Mouse (Mus musculus) cortical plate, adult 2 months (tissue): ENCODE data around the gene Gemin7. TPM values are rescaled to one million over a fixed set of nuclear protein-coding genes. Genes with fewer than 3 reads are reported as not detected.

ENCODE experiments used
- H3K27ac ChIP-seq: fragments of 200-500 bp; 2 replicates; pipeline ENCODE4 v1.5.1; 2012; ENCODE audit warnings: low read length, control low read depth, inconsistent platforms; ENCODE audit not compliant: insufficient read depth
- H3K4me1 ChIP-seq: fragments of 200-500 bp; 2 replicates; pipeline ENCODE4 v1.6.1; 2011; ENCODE audit warnings: low read length; ENCODE audit not compliant: control insufficient read depth, insufficient read depth
- H3K4me3 ChIP-seq: fragments of 200-500 bp; 2 replicates; pipeline ENCODE4 v1.5.1; 2011; ENCODE audit warnings: mild to moderate bottlenecking, low read length, control low read depth; ENCODE audit not compliant: insufficient read depth
- CTCF ChIP-seq: fragments of 200-500 bp; IDR thresholded peaks from 2 replicates; pipeline ENCODE4 v1.5.1; 2011; ENCODE audit warnings: mild to moderate bottlenecking, control low read depth, low read length; ENCODE audit not compliant: insufficient read depth; ENCODE audit errors: extremely low read depth
- POLR2A ChIP-seq: fragments of 200-500 bp; IDR thresholded peaks from 2 replicates; pipeline ENCODE4 v1.6.1; 2011; ENCODE audit warnings: mild to moderate bottlenecking, low read length, control low read depth; ENCODE audit not compliant: insufficient read depth; ENCODE audit errors: extremely low read depth
- polyA plus RNA-seq: library from polyadenylated mRNA; depleted of rRNA; stranded (reverse); fragments of >200 nt; gene quantifications from 2 replicates; pipeline ENCODE4 v1.2.3, GENCODE M21; 2012; rRNA removed

Gemin7 gene
- polyA plus RNA-seq, 1 experiment: 54.2 TPM

DNA sequence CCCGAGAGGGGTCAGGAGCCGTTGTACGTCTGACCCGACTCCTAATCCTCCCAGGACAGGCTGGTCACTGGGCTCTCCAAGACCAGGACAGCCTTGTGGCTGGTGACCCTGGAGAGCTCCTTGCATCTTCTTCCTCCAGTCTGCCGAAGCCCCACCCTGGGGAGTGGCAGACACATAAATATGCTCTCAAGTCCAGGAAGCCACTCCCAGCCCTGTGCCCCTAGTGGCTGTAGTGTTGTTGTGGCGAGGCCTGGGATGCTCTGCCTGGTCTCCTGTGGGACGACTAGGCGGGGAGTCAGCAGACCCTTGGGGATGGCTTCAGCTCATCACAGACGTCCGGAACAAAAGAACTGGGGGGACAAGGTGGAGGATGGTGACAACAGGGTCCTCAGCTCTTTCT is 46.3 kb downstream of the Gemin7 start:
- TF ChIP-seq POLR2A: no peak
- no peak for TF ChIP-seq CTCF
- Histone ChIP-seq H3K27ac (no peak overlapping the region), H3K4me3 (no peak overlapping the region), H3K4me1 (no peaks in the 10 kb centered on the region)

GRCm38 (mm10) chr7:19525105-19525481 is 52.3 kb downstream of the Gemin7 start:
- Histone ChIP-seq H3K4me3 (no peak overlapping the region), H3K4me1 (no peaks in the 10 kb centered on the region), H3K27ac (no peak overlapping the region)
- no peak for TF ChIP-seq POLR2A
- no peak for TF ChIP-seq CTCF

DNA sequence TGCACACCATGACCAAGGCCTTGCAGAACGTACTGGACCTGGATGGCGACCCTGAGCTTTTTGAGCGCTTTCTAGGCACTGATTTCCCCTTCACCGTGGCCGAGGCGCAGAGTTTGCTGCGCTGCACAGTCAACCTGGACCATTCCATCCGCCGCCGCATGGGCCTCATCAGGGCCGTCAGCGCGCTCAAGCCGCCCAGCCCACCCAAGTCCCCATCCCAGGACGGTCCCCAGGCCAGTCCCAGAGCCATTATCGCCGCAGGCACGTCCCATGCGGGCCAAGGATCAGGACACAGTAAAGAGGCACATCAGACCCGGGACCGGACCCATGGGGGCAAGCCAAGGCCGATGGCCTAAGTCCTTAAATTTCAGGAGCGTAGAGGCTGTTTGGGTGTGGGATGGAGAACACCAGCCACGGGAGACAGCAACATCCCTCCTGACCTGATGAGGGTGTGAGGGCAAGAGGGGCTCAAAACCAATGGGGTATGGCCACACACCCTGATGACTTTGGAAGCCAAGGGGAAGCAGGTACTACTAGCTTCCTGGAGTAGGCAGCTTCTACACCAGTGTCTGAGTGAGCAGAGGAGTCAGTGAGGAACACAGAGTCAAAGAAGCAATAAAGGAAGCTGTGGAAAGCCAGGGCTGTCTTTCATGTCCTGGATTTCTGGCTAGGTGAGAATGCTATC is 52.8 kb downstream of the Gemin7 start:
- peak overlapping the region; percentile 22; the same call in 1 of the 2 replicates for H3K4me3 ChIP-seq
- no peak overlapping the region for H3K27ac ChIP-seq
- no peak for TF ChIP-seq POLR2A
- no peak for TF ChIP-seq CTCF
- H3K4me1 ChIP-seq: no peaks in the 10 kb centered on the region

GRCm38 (mm10) chr7:19523757-19524419 is 53.5 kb downstream of the Gemin7 start:
- Histone ChIP-seq H3K27ac (no peak overlapping the region), H3K4me1 (no peaks in the 10 kb centered on the region), H3K4me3 (peak overlapping the region; percentile 22; the same call in 1 of the 2 replicates)
- TF ChIP-seq CTCF (peak; percentile 34; the same call in 1 of the 2 replicates), POLR2A (no peak)

DNA sequence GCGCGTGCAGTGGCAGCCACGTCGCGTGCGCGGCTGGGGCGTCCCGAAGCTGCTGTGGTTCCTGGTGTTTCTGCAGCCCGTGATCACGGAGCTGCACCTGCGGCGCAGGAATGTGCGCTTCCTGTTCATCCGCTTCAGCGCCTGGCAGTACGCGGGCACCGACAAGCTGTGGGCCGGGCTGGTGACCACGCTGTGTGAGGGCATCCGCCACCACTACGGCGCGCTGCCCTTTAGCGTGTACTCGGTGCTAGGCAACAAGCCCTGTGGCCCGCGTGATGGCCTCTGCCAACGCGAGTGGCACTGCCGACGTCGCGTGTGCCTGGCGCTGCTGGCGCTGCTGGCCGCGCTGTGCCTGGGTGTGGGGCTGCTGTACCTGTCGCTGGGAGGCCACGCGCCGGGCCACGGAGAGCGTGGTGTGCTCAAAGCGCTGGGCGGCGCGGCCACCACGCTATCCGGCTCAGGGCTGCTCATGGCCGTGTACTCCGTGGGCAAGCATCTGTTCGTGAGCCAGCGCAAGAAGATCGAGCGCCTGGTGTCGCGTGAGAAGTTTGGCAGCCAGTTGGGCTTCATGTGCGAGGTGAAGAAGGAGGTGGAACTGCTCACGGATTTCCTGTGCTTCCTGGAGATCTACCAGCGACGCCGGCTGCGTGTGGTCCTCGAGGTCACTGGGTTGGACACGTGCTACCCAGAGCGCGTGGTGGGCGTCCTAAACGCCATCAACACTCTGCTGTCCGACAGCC is 54.2 kb downstream of the Gemin7 start:
- H3K4me3 ChIP-seq: peak overlapping the region; percentile 22
- no peak overlapping the region for H3K27ac ChIP-seq
- TF ChIP-seq CTCF (no peak), POLR2A (no peak)
- no peaks in the 10 kb centered on the region for H3K4me1 ChIP-seq

GRCm38 (mm10) chr7:19520032-19520431 is 57.4 kb downstream of the Gemin7 start:
- H3K4me3 ChIP-seq: no peak overlapping the region
- no peak overlapping the region for H3K27ac ChIP-seq
- H3K4me1 ChIP-seq: no peaks in the 10 kb centered on the region
- TF ChIP-seq CTCF (no peak), POLR2A (no peak)

DNA sequence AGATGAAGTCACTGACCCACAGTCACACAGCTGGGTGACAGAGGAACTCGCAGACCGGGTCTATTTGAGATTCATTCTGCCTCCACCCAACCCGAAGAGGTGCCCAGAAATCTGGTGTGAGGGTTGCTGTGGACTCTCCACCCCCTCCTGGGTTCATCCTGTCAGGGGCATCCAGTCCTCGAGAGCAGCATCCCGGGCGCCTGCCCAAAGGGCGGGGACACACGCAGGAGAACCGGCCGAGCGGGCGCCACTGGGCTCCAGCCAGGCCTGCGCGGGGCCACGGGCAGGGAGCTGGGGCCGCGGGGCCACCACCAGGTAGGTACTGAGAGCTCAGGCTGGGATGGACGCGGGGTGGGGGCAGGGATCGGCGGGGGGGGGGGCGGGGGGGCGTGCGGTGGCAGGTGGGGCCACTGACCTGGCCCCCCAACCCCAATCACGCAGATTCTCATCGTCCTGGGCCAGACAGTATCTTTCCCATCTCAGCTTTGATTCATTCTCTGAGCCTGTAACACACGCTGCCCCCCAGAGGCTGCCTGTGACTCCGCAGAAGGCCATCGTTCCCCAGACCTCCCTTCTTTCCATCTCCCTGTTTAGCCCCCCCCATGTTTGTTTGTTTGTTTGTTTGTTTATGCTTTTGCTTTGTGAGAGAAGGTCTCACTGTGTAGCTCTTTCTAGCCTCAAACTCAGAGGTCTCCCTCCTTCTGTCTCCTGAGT is 59.6 kb downstream of the Gemin7 start, which contains the start of gene Nkpd1:
TSS of gene Nkpd1 (plus strand) at position 187 of the 714 bp plus-strand sequence.
- no peak within 1 kb of the TSS for H3K4me3 ChIP-seq
- H3K27ac ChIP-seq: no peak within 1 kb of the TSS
- no peaks in the 10 kb centered on the region for H3K4me1 ChIP-seq
- TF ChIP-seq POLR2A (no peak), CTCF (peak; percentile 34; the same call in 1 of the 2 replicates)

Other genes starting within 250 kb of the Gemin7 start
- gene Ercc1, start 232.8 kb downstream of the Gemin7 start, polyA plus RNA-seq: 53.8 and 59.1 TPM in 2 replicates
- 14.4 and 14.6 TPM in 2 replicates for gene Cd3eap, start 218.1 kb downstream of the Gemin7 start, polyA plus RNA-seq
- gene Ppp1r13l, start 217.8 kb downstream of the Gemin7 start, polyA plus RNA-seq: 5.0 and 5.4 TPM in 2 replicates
- gene Ercc2, start 195.6 kb downstream of the Gemin7 start, polyA plus RNA-seq: 41.4 and 48.3 TPM in 2 replicates
- gene Klc3, start 173.5 kb downstream of the Gemin7 start, polyA plus RNA-seq: 2.9 and 3.0 TPM in 2 replicates
- gene Ckm, start 172.8 kb downstream of the Gemin7 start, polyA plus RNA-seq: 0.66 TPM in 1 of 2 replicates, not detected in the other
- 52.0 and 55.4 TPM in 2 replicates for gene Mark4, start 118.8 kb downstream of the Gemin7 start, polyA plus RNA-seq
- 0.06 and 0.23 TPM in 2 replicates for gene Exoc3l2, start 114.3 kb downstream of the Gemin7 start, polyA plus RNA-seq
- gene Bloc1s3, start 69.2 kb downstream of the Gemin7 start, polyA plus RNA-seq: 7.6 and 7.9 TPM in 2 replicates
- gene Trappc6a, start 69.2 kb downstream of the Gemin7 start, polyA plus RNA-seq: 22.6 TPM in 2 replicates
- gene Nkpd1, start 59.8 kb downstream of the Gemin7 start, polyA plus RNA-seq: 0.98 and 1.1 TPM in 2 replicates
- gene Ppp1r37, start 14.5 kb downstream of the Gemin7 start, polyA plus RNA-seq: 152 and 153 TPM in 2 replicates
- 2.9 and 3.3 TPM in 2 replicates for gene Zfp296, start 308 bp downstream of the Gemin7 start, polyA plus RNA-seq
- gene Clasrp, start 26.9 kb upstream of the Gemin7 start, polyA plus RNA-seq: 140 and 162 TPM in 2 replicates
- gene Relb, start 51.8 kb upstream of the Gemin7 start, polyA plus RNA-seq: 6.4 and 6.6 TPM in 2 replicates
- 146 and 147 TPM in 2 replicates for gene Clptm1, start 87.4 kb upstream of the Gemin7 start, polyA plus RNA-seq
- not detected in 2 replicates for gene Apoc2, start 100.3 kb upstream of the Gemin7 start, polyA plus RNA-seq
- not detected in 2 replicates for gene Gm44805, start 103.8 kb upstream of the Gemin7 start, polyA plus RNA-seq
- gene Apoc4, start 103.9 kb upstream of the Gemin7 start, polyA plus RNA-seq: not detected in 2 replicates
- 1.3 and 1.4 TPM in 2 replicates for gene Apoc1, start 115.1 kb upstream of the Gemin7 start, polyA plus RNA-seq
- 4,294 and 4,561 TPM in 2 replicates for gene Apoe, start 121.6 kb upstream of the Gemin7 start, polyA plus RNA-seq
- gene Tomm40, start 137.8 kb upstream of the Gemin7 start, polyA plus RNA-seq: 108 TPM in 2 replicates
- 6.9 and 7.1 TPM in 2 replicates for gene Nectin2, start 172.9 kb upstream of the Gemin7 start, polyA plus RNA-seq
- gene Bcam, start 193.4 kb upstream of the Gemin7 start, polyA plus RNA-seq: 23.0 and 24.4 TPM in 2 replicates
- gene Cblc, start 219.2 kb upstream of the Gemin7 start, polyA plus RNA-seq: not detected in 2 replicates
- 0.42 and 0.53 TPM in 2 replicates for gene Bcl3, start 245.2 kb upstream of the Gemin7 start, polyA plus RNA-seq